9 mouse cellular contexts compared by ENCODE assay signal in genomic region chr6:38297580-38298245, GRCm38 (mm10). TPM values are rescaled to one million over a fixed set of nuclear protein-coding genes. Genes with fewer than 3 reads are reported as not detected.
DNase-seq lines count a peak whose midpoint lies in the region; ATAC-seq and TF ChIP-seq lines count a peak whose summit lies in the region.
"Had no signal": no experiment of that assay in that cellular context is flagged by ENCODE, and none has a peak within 500 bp of the region (broad histone marks: within the 10 kb centered on the region; RNA-seq: fewer than 3 reads in every experiment).

No protein-coding gene starts in this region.

- no peak for TF ChIP-seq CTCF in embryonic fibroblast, embryonic 13.5 days (IDR thresholded peaks at IDR 0.05; ENCODE audit: borderline replicate concordance, insufficient read depth, low read length)

- DNase-seq in lung, postnatal 10 days, result no peak
- peak; percentile 51 for DNase-seq in limb, embryonic 11.5 days (ENCODE audit: low spot score)
- DNase-seq in ovary, adult 18-20 months (ENCODE audit: low spot score), result no peak
- DNase-seq in adrenal gland, adult (ENCODE audit: inconsistent age in 2 of 2, low spot score in 1 of 2), result no peak
- DNase-seq in thymus, postnatal 10 days (ENCODE audit: low spot score in 2 of 2), result no peak
- DNase-seq: kidney, adult 11 months had no signal

- 23% methylated on average over 12 of the region's 12 CpGs for WGBS in lung, embryonic 15.5 days
- WGBS in limb, embryonic 11.5 days, result 43% methylated on average over 12 of the region's 12 CpGs
- 34% methylated on average over 12 of the region's 12 CpGs for WGBS in stomach, embryonic 14.5 days

- peak overlapping the region; percentile 95 for H3K27ac ChIP-seq in lung, embryonic 15.5 days
- peak overlapping the region; percentile 23 for H3K27ac ChIP-seq in embryonic fibroblast, embryonic 13.5 days (ENCODE audit: insufficient read depth, low read length)
- H3K27ac ChIP-seq in limb, embryonic 11.5 days (replicated peaks; ENCODE audit: low read depth, low read length), result peak overlapping the region; percentile 97
- H3K27ac ChIP-seq in stomach, embryonic 14.5 days (ENCODE audit: low read length), result peak overlapping the region; percentile 97; the same call in 1 of the 2 replicates

- peak overlapping the region; percentile 78 for H3K9ac ChIP-seq in lung, embryonic 15.5 days
- H3K9ac ChIP-seq in limb, embryonic 11.5 days (ENCODE audit: low read length), result peak overlapping the region; percentile 99
- peak overlapping the region; percentile 95 for H3K9ac ChIP-seq in stomach, embryonic 14.5 days (replicated peaks; ENCODE audit: low read depth, low read length)

- H3K4me3 ChIP-seq in lung, embryonic 15.5 days, result peak overlapping the region; percentile 66
- H3K4me3 ChIP-seq in embryonic fibroblast, embryonic 13.5 days (ENCODE audit: insufficient read depth, low read length), result peak overlapping the region; percentile 81
- peak overlapping the region; percentile 79 for H3K4me3 ChIP-seq in limb, embryonic 11.5 days (ENCODE audit: low read depth, low read length)
- H3K4me3 ChIP-seq in stomach, embryonic 14.5 days (ENCODE audit: low read depth, low read length), result peak overlapping the region; percentile 75

- no peaks in the 10 kb centered on the region for H3K27me3 ChIP-seq in lung, embryonic 15.5 days
- no peaks in the 10 kb centered on the region for H3K27me3 ChIP-seq in limb, embryonic 11.5 days (ENCODE audit: control insufficient read depth, insufficient read depth, low read length)
- no peaks in the 10 kb centered on the region for H3K27me3 ChIP-seq in stomach, embryonic 14.5 days (ENCODE audit: control insufficient read depth, insufficient read depth, low read length)

- H3K4me1 ChIP-seq in lung, embryonic 15.5 days, result 0 out of 2 replicates have a peak, but pooled peaks cover 8% of the 10 kb centered on the region
- H3K4me1 ChIP-seq in embryonic fibroblast, embryonic 13.5 days (ENCODE audit: control insufficient read depth, insufficient read depth, low read length), result peaks cover 3% of the 10 kb centered on the region; the same call in 1 of the 2 replicates
- H3K4me1 ChIP-seq in limb, embryonic 11.5 days (ENCODE audit: control insufficient read depth, insufficient read depth, low read length), result peaks cover 4% of the 10 kb centered on the region; the same call in 1 of the 2 replicates
- H3K4me1 ChIP-seq in stomach, embryonic 14.5 days (ENCODE audit: control insufficient read depth, insufficient read depth, low read length), result 0 out of 2 replicates have a peak, but pooled peaks cover 6% of the 10 kb centered on the region

- H3K36me3 ChIP-seq in lung, embryonic 15.5 days, result peaks cover 39% of the 10 kb centered on the region
- peaks cover 7% of the 10 kb centered on the region for H3K36me3 ChIP-seq in limb, embryonic 11.5 days (ENCODE audit: control insufficient read depth, insufficient read depth, low read length)
- H3K36me3 ChIP-seq in stomach, embryonic 14.5 days (ENCODE audit: control insufficient read depth, insufficient read depth, low read length), result peaks cover 32% of the 10 kb centered on the region

- H3K4me2 ChIP-seq in lung, embryonic 15.5 days, result peak overlapping the region; percentile 71
- peak overlapping the region; percentile 70 for H3K4me2 ChIP-seq in limb, embryonic 11.5 days (ENCODE audit: low read depth, severe bottlenecking)
- H3K4me2 ChIP-seq in stomach, embryonic 14.5 days (replicated peaks; ENCODE audit: low read depth, low read length), result peak overlapping the region; percentile 45

- TF ChIP-seq POLR2A in embryonic fibroblast, embryonic 13.5 days (IDR thresholded peaks at IDR 0.05; ENCODE audit: low read depth, low read length), result no peak; the same call in 1 of the 2 replicates

- ATAC-seq in lung, embryonic 15.5 days (ENCODE audit: borderline replicate concordance, extremely low read depth, low FRiP score, low TSS enrichment), result no peak
- ATAC-seq in limb, embryonic 11.5 days (ENCODE audit: insufficient number of reproducible peaks, low FRiP score, low TSS enrichment, low read depth), result no peak
- no peak for ATAC-seq in stomach, embryonic 14.5 days (ENCODE audit: insufficient number of reproducible peaks, insufficient read depth, low FRiP score, low read depth)

- no peaks in the 10 kb centered on the region for H3K9me3 ChIP-seq in lung, embryonic 15.5 days
- no peaks in the 10 kb centered on the region for H3K9me3 ChIP-seq in limb, embryonic 11.5 days (ENCODE audit: control insufficient read depth, low read length)
- no peaks in the 10 kb centered on the region for H3K9me3 ChIP-seq in stomach, embryonic 14.5 days (ENCODE audit: control insufficient read depth, low read depth, low read length)

RNA-seq across cellular contexts. Expression of gene Zc3hav1l, which starts 1.3 kb away (rescaled TPM):
- polyA plus RNA-seq in lung, embryonic 15.5 days (2015; fragmentation: Nextera tagmentation; extraction: Ambion mirVana), result 9.3 and 9.5 TPM in 2 replicates
- polyA plus RNA-seq in embryonic fibroblast, embryonic 13.5 days (2011; ENCODE audit: insufficient read length, low read depth, missing spikeins), result 9.6 and 14.3 TPM in 2 replicates
- polyA plus RNA-seq in limb, embryonic 11.5 days (2014; fragmentation: Nextera tagmentation; extraction: Ambion mirVana), result 17.3 and 19.6 TPM in 2 replicates
- 13.3 and 14.8 TPM in 2 replicates for polyA plus RNA-seq in stomach, embryonic 14.5 days (2014; fragmentation: Nextera tagmentation; extraction: Ambion mirVana)

RNA-seq across cellular contexts. Expression of gene D630045J12Rik, which starts 43.9 kb away (rescaled TPM):
- 2.9 and 3.4 TPM in 2 replicates for polyA plus RNA-seq in lung, embryonic 15.5 days (2015; fragmentation: Nextera tagmentation; extraction: Ambion mirVana)
- polyA plus RNA-seq in embryonic fibroblast, embryonic 13.5 days (2011; ENCODE audit: insufficient read length, low read depth, missing spikeins), result 4.8 and 6.1 TPM in 2 replicates
- 11.1 and 13.6 TPM in 2 replicates for polyA plus RNA-seq in limb, embryonic 11.5 days (2014; fragmentation: Nextera tagmentation; extraction: Ambion mirVana)
- polyA plus RNA-seq in stomach, embryonic 14.5 days (2014; fragmentation: Nextera tagmentation; extraction: Ambion mirVana), result 6.7 and 8.1 TPM in 2 replicates

RNA-seq across cellular contexts. Expression of gene Zc3hav1, which starts 56.7 kb away (rescaled TPM):
- 7.5 and 7.8 TPM in 2 replicates for polyA plus RNA-seq in lung, embryonic 15.5 days (2015; fragmentation: Nextera tagmentation; extraction: Ambion mirVana)
- 38.3 and 51.3 TPM in 2 replicates for polyA plus RNA-seq in embryonic fibroblast, embryonic 13.5 days (2011; ENCODE audit: insufficient read length, low read depth, missing spikeins)
- polyA plus RNA-seq in limb, embryonic 11.5 days (2014; fragmentation: Nextera tagmentation; extraction: Ambion mirVana), result 1.6 and 1.7 TPM in 2 replicates
- polyA plus RNA-seq in stomach, embryonic 14.5 days (2014; fragmentation: Nextera tagmentation; extraction: Ambion mirVana), result 5.8 and 6.3 TPM in 2 replicates

Comparison
In these comparisons a context has a peak if more than half of its experiments do, and no peak if none do; other contexts are left out.
1. H3K27ac ChIP-seq: peak in every context shown above with its lines; median percentile 97 in limb, embryonic 11.5 days; 97 in stomach, embryonic 14.5 days; 95 in lung, embryonic 15.5 days; 23 in embryonic fibroblast, embryonic 13.5 days.